Mouse (Mus musculus) WW6 (cell line): ENCODE data around the gene Snx17.

Experiments
- DNase-seq: peaks from one replicate; pipeline ENCODE4 v3.0.0-alpha.2; 2013; ENCODE audit warnings: low read depth, low spot score

Snx17 gene

DNA sequence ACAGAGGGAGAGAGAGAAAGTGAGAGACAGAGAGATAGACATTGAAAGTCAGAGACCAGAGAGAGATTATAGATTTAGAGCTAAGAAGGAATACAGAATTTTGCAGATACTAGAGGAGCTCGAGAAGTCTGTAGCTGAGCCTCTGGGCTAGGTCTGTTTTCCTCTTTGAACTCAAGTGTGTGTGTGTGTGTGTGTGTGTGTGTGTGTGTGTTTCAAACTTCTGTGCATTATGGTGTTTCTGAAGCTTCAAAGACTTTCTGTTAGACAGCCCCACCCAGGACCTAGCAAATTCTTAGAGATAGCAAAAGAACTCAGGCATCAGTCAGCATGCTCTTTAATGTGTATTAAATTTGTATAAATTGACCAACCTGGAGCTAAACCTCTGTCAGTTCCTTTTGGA lies 33.6 kb downstream of the Snx17 start:
- DNase-seq: no peak

DNA sequence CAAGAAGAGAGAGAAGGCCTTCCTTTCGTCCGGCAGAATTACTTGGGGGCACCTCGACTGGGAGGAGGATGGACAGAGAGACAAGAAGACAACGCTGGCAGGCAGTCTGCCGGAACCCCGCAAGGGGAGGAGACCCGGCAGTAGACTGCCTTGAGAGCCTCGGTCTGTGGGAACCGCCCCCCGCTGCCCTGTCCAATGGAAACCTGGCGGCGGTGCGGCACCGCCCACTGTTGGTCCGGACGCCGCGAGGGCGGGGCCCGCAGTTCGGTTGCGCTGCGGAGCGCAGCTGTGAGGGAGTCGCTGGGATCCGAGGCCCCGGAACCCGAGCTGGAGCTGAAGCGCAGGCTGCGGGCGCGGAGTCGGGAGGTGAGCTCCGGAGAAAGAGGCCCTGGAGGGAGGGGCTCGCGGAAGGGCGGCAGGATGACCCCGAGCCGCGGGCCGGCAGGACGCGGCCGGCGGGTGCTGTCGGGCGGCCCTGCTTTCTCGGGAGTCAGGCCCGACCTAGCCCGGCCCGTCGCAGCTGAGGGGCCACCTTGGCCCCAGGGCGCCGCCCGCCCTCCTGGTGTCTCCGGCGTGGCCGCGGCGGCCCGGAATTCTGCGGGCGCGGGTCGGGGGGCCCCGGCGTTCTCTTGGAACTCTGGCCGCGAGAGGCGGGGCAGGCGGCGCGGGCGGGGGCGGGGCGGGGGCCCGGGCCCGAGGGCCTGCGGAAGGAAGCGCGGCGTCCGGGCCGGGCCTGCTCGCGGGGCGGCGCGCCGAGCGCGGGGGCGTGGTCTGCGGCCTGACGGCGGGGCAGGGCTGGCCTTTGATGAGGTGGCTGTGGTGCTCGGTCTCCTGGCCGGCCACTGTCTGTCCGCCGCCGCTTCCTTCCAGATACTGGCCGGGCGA lies 47.9 kb downstream of the Snx17 start, which contains the start of the genes Nrbp1 and Gm9970:
Nrbp1 (plus strand) TSS at position 228 of the 885 bp plus-strand sequence.
Gm9970 (minus strand) TSS at position 596 of the 885 bp plus-strand sequence.
- peak; percentile 86 for DNase-seq

DNA sequence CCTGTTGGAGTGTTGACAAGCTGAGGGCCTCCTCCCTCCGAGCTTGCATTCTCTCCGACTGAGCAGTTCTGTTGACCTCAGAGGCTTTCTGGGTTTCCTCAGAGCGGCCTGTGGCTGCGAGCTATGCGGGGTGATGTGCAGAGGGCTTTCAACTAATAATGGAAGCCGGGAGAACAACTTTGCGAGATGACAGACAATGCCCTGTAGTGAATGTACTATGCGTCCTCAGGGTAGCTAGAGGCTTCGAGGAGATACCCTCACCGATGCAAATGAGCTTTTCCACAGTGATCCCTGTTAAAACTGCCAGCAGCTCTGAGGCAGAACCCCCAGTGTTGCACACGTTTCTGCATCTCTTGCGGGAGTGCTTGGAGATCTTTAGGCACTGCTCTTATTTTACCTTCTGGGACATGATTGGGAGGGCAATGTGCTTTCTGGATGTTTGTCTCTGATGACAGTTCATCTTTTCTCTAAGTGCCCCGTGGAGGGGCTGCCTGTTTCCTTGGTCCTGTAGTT lies 48.6 kb downstream of the Snx17 start:
- DNase-seq: no peak

DNA sequence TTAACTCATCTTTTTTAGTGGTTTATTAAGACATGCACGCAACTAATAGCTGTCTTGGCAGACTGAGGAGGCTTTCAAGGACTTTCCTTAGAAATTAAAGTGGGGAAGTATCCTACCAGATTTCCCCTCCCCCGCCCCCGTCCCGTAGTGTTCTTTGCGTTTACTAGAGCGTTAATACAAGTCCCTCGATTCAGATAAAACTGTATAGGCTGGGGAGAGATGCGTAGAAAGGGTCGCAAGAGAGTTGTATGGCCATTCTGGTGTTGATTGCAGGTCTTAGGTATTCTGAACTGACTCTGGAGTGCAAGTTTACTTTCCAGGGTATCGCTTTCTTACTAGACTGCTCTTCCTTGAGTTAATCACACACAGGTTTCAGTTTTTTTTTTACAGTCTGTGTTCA lies 49.2 kb downstream of the Snx17 start:
- no peak for DNase-seq
